Mouse (Mus musculus) gastrocnemius, adult 2 months (tissue): Measurements from ENCODE around the gene Tfip11. TPM values are rescaled to one million over a fixed set of nuclear protein-coding genes. Genes with fewer than 3 reads are reported as not detected.

Experiments used
- DNase-seq: peaks from one replicate; pipeline ENCODE4 v3.0.0; 2022
- H3K27ac ChIP-seq: fragments of 200-600 bp; 2 replicates; pipeline ENCODE4 v1.8.1; 2022; ENCODE audit warnings: mild to moderate bottlenecking
- H3K4me3 ChIP-seq: fragments of 200-600 bp; 2 replicates; pipeline ENCODE4 v1.8.1; 2022; ENCODE audit warnings: mild to moderate bottlenecking, moderate library complexity
- CTCF ChIP-seq: fragments of 200-600 bp; IDR thresholded peaks from 2 replicates; pipeline ENCODE4 v1.8.1; 2022; ENCODE audit warnings: antibody characterized with exemption, mild to moderate bottlenecking, moderate library complexity
- intact Hi-C: fragments of 180-260 bp; cut with DNase I; formaldehyde crosslinking; loops from one replicate; pipeline ENCODE4 v1.15.1; 2025
- total RNA-seq, 2 experiments: library from RNA; stranded (reverse); gene quantifications; 2 replicates each; pipeline ENCODE4 v1.2.3; 2021

Tfip11 gene
- total RNA-seq, 2 experiments from 2014 or later, result 10.6 to 15.5 TPM

GRCm38 (mm10) chr5:112283543-112284202 is 42.5 kb upstream of the Tfip11 start:
- TF ChIP-seq CTCF, result no peak
- Histone ChIP-seq H3K4me3 (0 out of 2 replicates have a peak overlapping the region, but pooled peaks have one; percentile 11), H3K27ac (peak overlapping the region; percentile 86)
- intact Hi-C loops, result no loop called here
- no peak for DNase-seq

DNA sequence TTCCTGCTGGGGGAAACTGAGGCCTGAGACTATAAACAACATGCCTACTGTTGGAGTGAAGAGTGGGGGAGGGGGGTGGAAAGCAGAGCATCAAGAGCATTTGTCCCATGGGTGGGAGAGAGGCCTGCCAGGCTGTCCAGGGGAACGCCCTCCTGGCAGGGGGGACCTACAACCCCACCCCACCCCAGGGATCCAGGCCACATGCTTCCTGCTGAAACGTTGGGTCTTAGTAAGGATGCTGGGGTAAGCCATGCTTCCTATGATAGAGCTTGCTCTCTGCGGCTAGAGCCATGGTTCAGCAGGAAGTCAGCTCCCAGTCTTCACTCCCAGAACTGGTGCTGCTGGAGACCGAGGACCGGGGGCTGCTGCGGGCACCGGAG is 42.0 kb upstream of the Tfip11 start:
- no peak for TF ChIP-seq CTCF
- intact Hi-C loops, result no loop called here
- H3K4me3 ChIP-seq, result 0 out of 2 replicates have a peak overlapping the region, but pooled peaks have one; percentile 24
- DNase-seq, result no peak
- H3K27ac ChIP-seq, result peak overlapping the region; percentile 86

GRCm38 (mm10) chr5:112285548-112286085 is 40.5 kb upstream of the Tfip11 start:
- no peak for DNase-seq
- no peak overlapping the region for H3K4me3 ChIP-seq
- H3K27ac ChIP-seq, result peak overlapping the region; percentile 86; the same call in 1 of the 2 replicates
- TF ChIP-seq CTCF, result no peak
- intact Hi-C loops, result no loop called here

DNA sequence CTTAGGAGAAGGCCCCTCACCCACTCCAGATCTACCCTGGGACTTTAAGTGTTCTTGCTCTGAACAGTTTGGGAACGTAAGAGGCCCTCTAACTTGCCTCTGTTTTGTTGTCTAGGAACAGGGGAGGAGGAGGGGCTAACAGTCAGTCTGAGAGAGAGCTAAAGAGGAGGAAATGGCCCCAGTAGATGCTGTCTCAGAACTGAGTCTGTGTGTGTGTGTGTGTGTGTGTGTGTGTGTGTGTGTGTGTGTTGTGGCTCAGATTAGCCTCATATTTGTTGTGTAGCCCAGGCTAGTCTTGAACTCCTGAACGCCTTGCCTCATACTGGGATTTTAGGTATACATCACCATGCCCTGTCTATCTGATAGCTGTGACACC is 39.6 kb upstream of the Tfip11 start:
- no peak for DNase-seq
- TF ChIP-seq CTCF, result no peak
- Histone ChIP-seq H3K4me3 (no peak overlapping the region), H3K27ac (no peak overlapping the region; the same call in 1 of the 2 replicates)
- intact Hi-C loops, result no loop called here

DNA sequence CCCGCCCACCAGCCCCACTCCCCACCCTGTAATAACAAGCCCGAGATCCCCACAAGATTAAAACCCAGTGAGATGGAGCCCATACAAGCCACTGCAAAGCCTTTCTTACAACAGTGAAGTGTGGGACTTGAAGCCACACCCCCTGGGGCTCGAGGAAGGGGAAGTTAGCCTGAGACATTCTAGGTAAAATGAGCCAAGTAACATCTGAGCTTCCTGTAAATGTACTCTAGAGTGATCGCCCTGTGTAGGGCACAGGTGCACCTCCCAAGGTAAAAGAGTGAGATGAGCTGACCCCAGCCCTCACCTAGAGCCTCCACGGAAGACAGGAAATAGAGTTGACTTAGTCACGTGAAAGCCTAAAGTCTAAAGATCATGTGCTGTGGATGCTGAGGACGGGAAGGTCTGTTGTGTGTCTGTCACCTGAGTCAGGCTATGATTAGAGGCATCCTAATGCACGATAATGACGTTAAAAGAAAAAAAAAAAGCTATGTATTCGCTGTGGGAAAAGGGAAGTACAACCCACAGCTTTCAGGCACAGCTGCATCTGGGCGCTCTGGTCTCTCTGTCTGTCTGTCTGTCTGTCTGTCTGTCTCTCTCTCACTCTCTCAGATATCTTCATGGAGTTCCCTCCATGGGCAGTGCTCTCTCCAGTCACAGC is 39.0 kb upstream of the Tfip11 start:
- intact Hi-C loops, result no loop called here
- Histone ChIP-seq H3K27ac (peak overlapping the region; percentile 77), H3K4me3 (no peak overlapping the region; the same call in 1 of the 2 replicates)
- TF ChIP-seq CTCF, result no peak
- no peak for DNase-seq

DNA sequence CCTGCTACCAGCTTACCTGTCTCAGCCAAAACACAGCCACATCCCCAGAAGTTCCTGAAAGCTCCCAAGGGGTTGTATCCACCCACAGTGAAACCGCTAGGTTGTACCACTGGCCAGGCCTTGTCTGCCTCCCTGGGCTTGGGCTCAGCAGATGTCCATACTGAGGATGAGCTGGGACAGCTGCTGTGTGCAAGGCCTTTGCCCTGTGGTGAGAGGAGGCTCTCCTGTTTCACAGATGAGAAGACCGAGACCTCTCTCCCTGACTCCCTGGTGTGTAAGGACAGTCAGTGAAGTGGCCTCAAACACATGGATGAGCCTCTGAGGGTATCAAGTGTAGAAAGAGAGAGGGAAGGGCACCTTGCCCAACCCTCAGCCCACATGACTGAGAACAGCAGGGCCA is 38.5 kb upstream of the Tfip11 start:
- Histone ChIP-seq H3K4me3 (peak overlapping the region; percentile 62), H3K27ac (peak overlapping the region; percentile 77)
- no peak for TF ChIP-seq CTCF
- DNase-seq, result no peak
- intact Hi-C loops, result no loop called here

DNA sequence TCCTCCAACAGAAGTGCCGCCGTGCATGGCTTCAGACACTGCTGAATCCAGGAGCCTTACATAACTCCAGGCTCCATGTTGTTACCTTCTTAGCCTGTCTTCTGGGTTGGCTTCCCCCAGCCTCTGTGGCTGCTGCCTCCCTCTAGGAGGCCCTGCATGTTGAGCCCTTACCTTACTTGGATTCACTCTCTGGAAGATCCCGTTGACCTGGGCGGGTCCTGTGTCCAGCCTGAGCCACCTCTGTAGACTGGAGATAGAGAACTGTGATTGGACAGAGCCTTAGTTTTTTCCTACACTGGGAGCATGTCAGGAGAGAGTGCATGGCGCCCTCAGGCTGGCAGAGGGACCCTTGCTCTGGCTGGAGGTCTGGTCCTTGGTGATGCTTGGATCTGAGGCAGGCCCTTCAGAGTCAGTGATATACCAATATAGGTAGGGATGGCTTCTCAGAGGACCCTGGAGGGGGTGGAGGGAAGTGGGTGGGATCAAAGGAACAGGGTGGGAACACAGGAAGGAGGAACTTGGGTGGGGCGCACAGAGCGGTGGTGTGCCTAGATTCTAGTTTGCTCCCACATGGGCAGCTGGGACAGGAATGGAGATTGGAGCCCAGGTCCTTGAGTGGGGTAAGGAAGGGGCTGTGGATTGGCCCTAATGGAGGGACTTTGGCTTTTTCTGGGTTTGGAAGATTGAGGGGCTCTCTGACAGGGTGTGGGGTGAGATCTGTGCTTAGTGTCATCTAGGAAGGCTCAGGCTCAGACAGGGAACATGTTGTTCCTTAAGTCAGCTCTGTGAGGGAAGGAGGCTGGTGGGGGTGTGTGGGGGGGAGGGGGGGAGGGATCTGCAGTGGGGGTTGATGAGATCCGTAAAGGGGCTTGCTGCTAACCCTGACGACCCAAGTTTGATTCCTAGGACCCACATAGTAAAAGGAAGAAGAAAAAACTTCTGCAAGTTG is 37.7 kb upstream of the Tfip11 start:
- H3K4me3 ChIP-seq, result peak overlapping the region; percentile 62
- no peak for DNase-seq
- peak overlapping the region; percentile 77 for H3K27ac ChIP-seq
- no peak for TF ChIP-seq CTCF
- intact Hi-C loops, result no loop called here

- peak overlapping the region; percentile 62 for H3K4me3 ChIP-seq
- H3K27ac ChIP-seq, result peak overlapping the region; percentile 84
- intact Hi-C loops, result no loop called here
Observed at GRCm38 (mm10) chr5:112289236-112289635, 36.9 kb upstream of the Tfip11 start.

DNA sequence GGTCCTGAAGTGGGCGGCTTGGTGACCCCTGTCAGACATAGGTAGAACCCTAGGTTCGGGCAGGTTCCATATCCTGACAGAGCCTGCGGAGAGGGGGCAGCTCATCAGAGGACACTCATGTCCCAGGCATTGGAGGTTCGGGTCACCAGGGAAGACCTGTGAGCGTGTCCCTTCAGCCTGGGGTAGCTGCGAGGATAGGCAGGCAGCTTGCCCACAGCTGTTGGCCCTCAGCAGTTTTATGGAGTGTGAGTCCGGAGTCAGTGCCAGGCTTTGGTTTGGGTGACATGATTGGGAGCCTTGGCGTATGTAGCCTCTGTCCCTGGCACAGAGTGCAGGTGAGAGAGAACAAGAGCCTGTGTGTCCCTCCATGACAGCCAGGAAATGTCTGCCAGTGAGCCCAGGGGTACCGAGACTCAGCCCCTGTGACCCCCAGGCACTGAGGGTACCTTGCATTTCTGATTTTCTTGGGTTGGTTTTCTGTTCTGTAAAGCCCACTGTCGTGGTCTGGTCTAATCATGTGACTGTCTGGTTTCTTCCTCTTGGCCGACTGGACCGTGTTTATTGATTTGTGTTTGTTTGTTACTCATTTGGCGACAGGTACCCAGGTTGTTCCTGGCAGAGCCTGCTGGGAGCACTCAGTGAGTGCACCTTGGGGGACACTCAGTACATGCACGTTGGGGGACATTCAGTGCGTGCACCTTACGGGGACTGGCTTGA is 36.2 kb upstream of the Tfip11 start:
- intact Hi-C loops, result loop anchor here (2.0 to 5.0 kb wide), 2 partner anchors 13 to 38 kb away; partner anchors contain the start of genes Cryba4 and Tpst2
- peak; percentile 93 for DNase-seq
- H3K4me3 ChIP-seq, result peak overlapping the region; percentile 62
- TF ChIP-seq CTCF, result no peak
- H3K27ac ChIP-seq, result peak overlapping the region; percentile 84

More at GRCm38 (mm10) chr5:112289236-112289635, 36.9 kb upstream of the Tfip11 start:
- DNase-seq, result peak; percentile 49
- TF ChIP-seq CTCF, result no peak

- peak overlapping the region; percentile 62 for H3K4me3 ChIP-seq
- peak; percentile 79 for DNase-seq
- intact Hi-C loops, result loop anchor here (2.0 to 5.0 kb wide), 2 partner anchors 14 to 38 kb away; partner anchors contain the start of genes Cryba4 and Tpst2
- peak overlapping the region; percentile 84 for H3K27ac ChIP-seq
- no peak for TF ChIP-seq CTCF
Observed at GRCm38 (mm10) chr5:112290536-112290880, 35.6 kb upstream of the Tfip11 start.

DNA sequence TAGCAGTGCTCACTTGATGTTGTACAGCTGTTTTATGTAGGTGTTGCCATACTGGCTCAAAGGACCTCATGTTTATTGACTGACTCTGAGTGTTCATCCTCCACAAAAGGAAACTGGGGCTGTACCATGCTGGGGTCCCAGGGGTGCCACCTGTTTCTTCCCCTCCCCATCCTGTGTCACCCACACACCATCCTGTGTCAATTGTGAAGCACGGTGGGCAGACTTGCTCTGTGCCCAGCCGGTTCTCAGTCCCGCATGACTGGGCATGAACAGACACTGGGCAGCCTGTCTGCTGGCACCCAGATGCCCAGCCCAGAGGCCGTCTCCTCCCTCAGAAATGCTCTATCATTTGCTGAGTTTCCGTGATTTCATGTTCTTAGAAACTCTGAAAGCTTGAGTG is 34.3 kb upstream of the Tfip11 start:
- Histone ChIP-seq H3K27ac (peak overlapping the region; percentile 16; the same call in 1 of the 2 replicates), H3K4me3 (no peak overlapping the region; the same call in 1 of the 2 replicates)
- intact Hi-C loops, result loop anchor here (2.0 to 5.0 kb wide), 2 partner anchors 15 to 40 kb away; partner anchors contain the start of genes Cryba4 and Tpst2
- no peak for DNase-seq
- no peak for TF ChIP-seq CTCF
